Mouse (Mus musculus): Measurements from ENCODE around the gene Milr1.
"Not testable (repeated sequence)": the region's sequence is repeated elsewhere in the genome, so short reads cannot be mapped to it uniquely, and the experiment has no call there.

The Milr1 gene

DNA sequence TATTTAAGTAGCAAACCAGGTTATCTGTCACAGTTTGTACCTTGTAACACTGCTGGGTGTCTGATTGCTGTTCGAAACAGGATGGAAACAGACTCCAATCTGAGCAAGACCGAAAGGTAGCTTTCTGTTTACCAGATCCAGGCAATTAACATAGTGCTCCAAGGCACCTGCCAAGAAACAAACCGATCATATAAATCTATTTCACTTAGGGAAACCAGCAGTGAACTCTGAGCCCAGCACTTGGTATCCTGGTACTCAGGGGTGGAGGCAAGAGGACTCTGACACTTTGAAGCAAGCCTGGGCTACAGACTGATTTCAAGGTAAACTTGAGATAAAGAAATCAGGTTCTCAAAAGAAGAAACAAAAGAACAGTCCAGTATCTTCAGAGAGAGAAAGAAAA is 26.4 kb downstream of the Milr1 start:
- no peak for DNase-seq

DNA sequence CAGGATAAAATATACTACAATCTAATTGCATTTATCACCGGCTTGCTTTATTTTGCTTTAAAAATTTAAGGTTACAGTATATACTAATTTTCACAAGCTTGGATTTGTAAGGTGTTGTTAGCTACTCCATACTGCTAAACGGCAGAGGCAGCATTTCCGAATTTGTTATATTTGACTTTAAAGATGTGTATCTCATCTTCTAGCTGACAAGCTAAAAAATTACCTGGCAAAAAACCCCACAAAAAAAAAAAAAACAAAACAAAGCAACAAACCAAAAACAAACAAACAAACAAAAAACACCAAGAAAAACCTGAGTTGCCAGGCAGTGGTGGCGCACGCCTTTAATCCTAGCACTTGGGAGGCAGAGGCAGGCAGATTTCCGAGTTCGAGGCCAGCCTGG is 27.1 kb downstream of the Milr1 start:
- DNase-seq: no peak

DNA sequence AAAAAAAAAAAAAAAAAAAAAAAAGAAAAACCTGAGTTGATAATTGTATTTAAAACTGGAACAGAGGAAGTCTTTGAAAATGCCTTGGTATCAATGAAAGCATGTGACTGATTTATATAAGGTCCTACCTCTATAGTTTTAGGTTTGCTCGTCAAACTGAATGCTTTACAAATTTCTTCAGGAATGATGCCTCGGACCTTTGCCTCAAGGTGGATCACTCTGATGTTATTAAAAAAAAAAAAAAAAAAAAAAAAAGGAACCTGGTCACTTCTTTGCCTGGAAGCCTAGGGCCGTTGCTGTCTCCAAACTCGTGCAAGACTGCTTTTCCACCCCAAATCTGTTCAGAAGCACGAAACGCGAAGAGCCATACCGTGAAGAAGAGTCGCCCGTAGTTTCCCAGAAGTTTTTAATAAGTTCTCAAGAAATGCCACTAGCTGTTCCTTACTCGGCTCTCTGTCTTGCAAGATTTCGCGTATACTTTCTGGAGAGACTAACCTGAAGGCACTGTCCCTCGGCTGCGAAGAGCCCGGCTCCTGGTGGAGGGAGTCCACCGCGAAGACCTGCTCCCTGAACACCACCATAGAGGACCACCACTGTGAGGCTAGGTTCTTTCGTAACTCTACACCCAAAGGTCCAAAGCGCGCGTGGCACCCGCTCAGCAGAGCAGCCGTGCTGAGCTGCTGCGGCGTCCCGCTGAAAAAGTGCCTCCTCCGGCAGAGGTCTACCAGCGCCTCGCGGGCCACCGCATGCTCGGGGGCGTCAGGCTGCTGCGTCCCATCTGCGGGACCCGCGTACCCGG is 27.8 kb downstream of the Milr1 start:
- no peak for DNase-seq

DNA sequence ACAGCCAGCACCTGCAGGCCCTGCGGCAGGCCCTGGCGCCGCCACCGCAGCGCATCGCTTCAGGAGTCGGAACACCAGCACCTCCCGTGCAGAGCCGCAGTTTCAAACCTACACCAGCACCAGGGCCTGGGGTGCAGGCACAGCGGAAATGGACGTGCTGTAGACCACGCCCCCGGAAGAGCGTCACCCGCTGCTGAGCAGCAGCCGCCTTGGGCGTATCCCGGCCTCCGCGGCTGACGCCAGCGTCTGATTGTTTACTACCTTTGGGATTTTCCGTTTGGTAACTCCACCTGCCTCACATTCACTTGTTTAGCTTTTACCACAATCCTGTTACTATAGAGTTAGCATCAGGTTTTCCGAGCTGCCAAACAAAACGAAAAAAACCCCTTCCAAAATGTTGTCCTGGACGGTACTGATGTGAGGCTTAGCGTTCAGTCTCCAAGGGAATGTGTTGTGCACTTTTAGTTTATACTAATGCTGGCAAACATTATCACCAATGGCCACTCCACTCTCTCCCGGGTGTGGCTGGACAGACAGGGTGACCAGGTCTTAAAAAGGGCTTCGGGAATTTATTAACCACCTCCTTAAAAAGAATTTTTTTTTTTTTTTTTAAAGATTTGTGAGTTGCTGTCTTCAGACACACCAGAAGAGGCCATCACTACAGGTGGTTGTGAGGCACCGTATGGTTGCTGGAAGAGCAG is 28.5 kb downstream of the Milr1 start, which contains the start of gene Polg2:
TSS of gene Polg2 (minus strand) at position 150 of the 701 bp plus-strand sequence.
- DNase-seq: peak; percentile 93 to 95

DNA sequence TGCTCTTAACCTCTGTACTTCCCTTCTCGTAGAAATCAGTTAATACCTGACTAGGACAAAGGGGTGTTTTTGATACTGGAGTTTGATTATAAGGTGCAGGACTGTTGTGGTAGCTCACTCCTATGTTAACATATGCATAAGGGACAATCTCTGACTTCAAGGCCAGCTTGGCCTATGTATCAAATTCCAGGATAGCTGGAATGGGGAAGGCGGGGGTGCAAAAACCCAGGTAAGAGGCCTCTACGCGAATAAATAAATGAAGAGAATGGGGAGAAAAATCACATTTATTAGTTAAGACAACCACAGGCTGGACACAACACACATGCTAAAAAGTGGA is 29.0 kb downstream of the Milr1 start:
- DNase-seq: no peak

DNA sequence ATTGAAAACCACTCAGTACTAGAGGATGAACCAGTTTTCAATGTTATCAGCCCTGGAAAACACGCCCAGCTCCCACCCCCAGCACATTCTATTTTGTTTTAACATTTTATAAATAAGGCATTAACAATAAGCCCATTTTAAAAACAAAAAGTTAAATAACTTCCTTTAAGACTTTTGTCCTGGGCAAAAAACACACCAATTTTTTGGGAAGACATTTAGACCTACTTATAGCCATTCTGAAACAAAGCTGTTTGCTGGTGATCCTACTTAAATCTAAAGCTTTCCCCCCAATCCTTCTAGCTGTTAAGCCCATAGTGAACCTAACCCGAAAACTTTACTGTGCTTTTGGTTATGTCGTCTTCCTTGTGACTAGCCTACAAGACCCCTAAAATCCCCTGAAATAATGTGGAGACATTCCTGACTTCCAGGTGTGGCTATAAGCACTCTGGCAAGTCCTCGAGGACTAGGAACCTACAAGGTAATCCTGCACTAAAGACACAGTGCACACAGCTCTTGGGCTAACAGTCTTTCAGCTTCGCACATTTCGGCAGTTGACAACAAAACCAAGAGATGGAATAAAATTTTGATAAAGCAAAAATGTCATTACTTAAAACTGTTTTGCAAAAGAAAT is 29.7 kb downstream of the Milr1 start:
- no peak for DNase-seq

DNA sequence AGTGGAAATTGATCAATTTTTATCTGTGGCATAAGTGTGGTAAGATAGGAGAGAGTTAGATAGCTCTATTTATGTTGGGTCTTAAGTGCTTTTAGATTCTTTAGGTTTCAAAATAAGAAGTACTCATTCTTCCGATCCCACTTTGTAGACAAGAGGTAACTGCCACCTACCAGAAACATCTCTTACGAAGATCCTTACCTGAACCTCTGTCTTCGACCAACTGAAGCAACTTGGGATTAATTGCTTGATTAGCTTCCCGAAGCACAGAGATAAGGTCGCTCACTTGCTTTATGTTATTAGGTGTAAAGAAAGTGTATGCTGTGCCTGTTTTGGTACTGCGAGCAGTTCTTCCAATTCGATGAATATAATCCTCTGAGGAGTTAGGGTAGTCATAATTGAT is 31.2 kb downstream of the Milr1 start:
- DNase-seq: not testable (repeated sequence)

DNA sequence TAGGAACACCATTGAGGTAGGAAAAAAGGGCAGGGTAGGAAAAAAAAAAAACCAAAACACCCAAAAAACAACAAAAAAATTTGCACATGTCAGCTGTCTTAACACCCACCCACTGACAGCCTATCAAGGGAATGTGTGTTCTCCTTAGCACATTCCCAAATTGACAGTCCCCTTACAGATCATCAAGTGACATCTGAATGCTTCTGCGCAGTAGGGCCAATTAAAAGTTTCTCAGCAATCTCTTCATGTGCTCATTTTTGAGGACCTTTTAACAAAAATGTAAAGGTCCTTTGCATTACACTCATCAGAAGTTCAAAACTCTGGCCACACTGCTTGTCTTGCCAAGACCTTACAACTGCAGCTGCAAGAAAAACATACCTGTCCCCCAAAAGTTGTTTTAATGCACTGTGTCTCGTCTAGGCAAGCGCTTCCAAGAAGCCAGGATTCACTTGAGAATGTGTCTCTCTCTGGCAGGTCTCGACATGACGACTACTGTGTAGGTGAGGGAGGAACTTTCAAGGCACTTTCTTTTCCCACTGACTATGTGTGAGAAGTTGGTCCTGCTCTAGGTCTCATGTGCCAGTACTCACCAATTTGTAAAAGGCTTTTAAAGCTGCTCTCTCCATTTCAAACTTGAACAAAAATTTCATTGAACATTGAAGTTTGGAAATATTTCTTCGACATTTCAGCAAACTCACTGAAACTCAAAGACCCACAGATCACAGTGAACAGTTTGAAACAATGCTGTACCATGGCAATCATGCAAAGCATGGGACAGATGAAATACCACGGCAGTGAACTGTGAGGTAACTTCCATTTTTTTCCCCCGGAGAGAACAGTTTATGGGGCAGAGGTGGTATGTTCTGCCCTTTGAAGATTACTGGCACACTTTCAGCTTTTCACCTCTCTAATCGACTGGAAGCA is 32.1 kb downstream of the Milr1 start:
- DNase-seq: no peak

DNA sequence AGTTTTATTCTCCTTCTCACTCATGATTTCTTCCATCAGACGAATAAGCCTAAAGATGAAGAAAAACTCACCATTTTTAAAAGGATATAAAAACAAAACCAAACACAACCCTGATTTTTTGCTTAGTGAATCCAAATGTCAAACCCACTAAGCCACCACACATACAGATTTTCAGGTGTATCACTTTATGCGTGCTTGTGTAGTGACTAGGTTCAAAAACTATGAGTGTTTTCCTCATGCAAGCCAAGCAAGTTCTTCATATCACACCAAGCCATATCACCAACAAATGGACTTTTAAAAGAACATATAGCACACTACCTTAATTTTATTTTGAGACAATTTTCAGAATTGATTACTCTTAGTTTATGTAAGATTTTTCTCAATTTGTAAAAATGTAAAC is 33.5 kb downstream of the Milr1 start:
- no peak for DNase-seq

DNA sequence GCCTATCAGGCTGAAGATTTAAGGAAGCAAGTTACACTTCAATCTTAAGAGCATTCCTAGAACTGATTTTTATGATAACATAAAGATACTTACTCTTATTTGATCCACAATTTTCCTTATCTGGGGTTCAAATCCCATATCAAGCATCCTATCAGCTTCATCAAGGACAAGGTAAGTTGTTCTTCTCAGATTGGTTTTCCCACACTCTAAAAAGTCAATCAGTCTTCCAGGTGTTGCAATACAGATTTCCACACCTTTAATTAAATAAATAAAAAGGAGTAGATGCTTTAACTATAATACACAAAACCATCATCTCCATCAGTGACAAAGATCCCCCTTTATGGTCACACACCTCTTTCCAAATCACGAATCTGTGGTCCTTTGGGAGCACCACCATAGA is 34.0 kb downstream of the Milr1 start:
- DNase-seq: no peak

DNA sequence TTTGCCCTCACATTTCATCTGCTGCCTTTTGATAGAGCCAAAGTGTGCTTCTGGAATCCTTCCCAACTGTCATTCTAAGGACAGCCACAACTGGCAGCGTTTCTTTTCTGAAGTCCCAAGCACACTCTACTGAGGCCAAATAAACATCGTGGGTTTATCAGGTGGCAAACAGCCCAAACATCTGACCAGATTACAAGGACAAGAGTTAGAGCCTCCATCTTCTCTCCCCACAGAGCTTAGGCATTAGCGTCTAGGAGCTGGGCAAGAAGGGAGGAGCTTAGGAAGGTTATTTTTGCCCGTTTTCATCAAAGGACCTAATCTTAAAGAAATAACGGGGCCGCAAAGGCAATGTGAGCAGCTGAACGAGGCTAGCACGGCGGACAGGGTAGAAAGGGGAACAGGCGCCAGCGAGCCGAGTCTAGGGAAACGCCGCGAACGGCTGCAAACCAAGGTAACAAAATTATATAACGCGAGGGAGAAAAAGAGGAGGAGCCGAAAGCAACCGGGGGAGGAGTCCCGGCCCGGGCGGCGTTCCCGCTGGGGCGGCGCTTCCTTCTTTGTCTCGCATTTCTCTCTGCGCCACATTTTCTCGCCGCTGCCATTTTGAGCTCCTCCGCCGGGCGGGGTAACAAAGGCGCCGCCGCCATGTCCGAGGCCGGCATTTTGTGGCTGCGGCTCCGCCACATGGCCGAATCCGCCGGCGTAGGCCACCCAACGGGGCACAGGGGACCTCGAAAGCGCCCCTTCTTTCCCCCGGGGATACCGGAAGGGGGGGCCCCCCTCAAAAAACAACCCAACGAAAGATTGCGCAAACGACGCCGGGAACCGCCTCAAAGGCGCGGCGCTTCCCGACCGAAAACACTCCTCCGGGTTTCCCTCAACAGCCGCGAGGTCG is 36.4 kb downstream of the Milr1 start:
- DNase-seq: peak; percentile 93 to 94

DNA sequence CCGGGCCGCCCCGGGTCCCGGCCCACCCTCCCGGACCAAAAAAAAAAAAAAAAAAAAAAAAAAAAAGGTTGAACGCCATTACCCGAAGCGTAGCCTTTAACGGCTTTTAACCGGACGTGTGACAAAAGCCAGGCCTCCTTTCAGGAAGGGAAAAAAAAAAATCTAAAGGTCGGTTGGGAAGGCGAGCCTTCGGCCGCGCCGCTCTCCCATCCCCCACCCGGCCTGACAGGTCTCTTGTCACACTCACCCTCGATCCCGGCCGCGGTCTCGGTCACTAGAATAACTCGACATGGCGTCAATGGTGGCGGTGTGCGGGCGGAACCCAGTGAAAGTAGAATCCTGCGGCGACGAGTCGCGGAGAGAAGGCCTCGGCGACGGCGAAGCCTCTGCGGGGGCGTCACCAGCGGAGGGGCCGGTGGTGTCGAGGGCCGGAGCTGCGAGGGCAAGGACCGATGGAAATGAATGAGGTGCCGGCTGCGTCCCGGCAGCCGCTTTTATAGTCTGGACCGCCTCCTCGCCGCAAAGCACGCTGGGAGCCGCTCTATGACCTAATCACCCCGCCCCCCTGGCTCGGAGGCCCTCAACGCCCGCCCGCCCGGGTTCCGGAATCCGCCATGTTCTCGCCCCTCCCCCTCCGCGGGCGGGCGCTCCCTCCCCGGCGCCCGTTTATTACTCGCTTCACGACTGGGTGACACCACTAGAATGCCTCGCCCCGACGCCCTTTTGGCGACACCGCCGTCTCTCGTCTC is 37.2 kb downstream of the Milr1 start:
- peak; percentile 98 to 100 for DNase-seq

DNA sequence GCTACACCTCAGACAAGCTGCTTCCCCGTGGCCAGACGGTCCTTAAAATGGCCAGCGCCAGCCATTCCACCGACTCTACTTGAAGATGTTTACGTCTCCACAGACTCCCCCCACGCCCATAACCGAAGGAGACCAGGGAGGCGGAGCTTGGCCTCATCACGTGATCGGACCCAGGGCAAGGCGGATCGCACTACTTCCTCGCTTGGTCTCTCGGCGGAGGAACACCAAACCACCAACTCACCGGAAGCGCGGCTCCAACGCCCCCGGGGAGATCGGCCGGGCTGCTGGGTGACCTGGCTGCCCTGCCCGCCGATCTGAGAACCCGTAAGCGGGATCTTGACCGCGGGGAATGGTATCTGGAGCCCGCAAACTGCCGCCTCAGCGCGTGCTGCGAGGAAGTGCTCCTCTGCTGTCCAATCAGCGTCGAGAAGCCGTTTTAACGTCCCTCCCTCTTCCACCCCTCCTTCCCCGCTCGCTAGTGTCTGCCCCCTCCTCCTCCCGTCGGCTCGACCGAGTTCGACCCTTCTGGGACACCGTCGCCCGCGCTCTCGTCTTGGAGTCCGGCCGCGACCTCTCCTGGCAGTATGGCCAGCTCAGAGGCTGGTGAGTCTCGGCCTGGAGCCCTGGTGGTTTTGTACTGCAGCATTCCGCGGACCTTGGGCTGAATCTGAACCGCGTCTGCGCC is 37.9 kb downstream of the Milr1 start, which contains the start of the genes Ddx5 and Cep95:
TSS of gene Ddx5 (minus strand) at position 411 of the 685 bp plus-strand sequence.
TSS of gene Cep95 (plus strand) at position 478 of the 685 bp plus-strand sequence.
- peak; percentile 98 for DNase-seq

DNA sequence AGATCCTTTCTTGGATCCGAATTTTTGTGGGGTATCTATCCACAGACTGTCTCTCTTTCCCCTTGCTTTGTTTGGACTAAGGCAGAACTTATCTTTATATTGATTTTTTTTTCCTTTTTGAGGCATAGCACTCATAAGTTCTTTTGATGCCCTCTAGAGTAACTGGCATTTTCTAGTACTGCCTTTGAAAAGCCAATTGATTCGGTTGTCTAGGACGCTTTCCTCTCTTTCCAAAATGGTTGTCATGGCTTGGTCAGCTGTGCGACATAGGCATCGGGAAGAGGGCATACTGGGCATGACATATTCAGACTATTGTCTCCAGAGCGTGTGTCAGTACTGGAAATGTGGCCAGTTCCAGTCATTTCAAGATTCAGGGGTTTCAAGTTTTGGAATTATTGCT is 38.6 kb downstream of the Milr1 start:
- no peak for DNase-seq

DNA sequence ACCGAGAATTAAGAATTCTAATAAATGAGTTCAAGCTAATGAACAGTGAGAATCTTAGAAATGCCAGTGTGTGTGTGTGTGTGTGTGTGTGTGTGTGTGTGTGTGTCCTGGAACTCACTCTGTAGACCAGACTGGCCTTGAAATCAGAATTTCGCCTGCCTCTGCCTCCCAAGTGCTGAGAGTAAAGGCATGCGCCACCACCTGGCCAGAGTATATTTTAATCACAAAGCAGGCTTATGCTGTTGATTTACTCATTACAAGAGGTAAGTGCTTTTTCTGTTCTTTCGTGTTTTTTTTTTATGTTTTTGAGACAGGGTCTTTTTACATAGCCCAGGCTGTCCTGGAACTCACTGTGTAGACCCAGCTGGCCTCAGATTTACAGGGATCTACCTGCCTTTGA is 42.8 kb downstream of the Milr1 start:
- no peak for DNase-seq

DNA sequence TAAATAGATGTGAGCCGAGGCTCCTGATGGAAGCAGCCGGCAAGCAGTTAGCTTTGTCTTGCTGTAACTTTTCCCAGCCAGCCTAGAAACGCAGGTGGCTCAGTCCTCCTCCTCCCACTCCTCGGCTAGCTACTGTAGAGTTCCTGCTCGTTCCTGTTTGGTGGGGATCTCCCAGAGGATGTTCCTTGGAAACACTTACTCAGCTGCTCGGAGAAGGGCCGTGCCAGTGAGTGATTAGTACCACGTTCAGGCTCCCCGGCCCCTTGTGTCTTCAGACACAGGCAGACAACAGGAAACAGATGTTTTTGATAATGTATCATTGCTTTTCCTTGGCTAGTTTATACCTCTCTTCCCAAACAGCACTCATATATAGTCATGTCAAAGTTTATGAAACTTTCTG is 44.7 kb downstream of the Milr1 start:
- peak in 1 of 2 experiments; percentile 39 for DNase-seq

DNA sequence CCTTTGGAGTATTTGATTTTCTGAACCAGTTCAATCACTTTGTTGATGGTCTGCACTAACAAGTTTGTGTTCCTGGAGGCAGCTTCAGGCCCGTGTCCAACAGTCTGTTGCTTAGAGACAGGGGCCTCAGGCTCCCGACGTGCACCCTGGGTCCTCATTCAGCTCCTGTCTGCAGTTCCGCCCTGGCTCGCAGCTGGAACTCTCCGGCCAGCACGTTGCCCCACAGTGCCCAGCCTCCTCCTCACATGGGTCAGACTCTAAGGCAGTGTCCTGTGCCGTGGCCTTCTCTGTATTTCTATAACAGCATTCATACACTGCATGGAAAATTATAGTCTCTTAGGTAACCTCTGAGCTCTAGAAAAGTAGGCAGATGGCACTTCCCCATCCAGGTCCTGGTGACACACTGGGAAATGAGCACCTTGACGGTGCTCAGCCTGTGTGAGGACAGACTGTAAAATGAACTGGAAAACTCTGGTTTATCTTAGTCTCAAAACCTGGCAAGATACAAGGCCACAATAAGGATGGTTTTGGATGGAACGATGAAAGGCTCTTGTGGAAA is 51.1 kb downstream of the Milr1 start:
- no peak for DNase-seq

DNA sequence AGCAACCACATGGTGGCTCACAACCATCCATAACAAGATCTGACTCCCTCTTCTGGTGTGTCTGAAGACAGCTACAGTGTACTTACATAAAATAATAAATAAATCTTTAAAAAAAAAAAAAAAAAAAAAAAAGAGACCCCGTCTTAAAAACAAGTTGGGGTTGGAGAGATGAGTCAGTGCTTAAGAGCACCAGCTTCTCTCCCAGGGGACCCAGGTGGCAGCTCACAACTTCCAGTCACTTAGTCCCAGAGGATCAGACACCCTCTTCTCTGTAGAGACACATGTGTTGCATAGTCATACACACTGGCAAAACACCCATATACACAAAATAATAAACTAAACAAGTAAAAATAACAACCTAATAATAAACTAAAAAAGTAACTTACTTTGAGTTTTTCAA is 56.4 kb downstream of the Milr1 start:
- not testable (repeated sequence) for DNase-seq

DNA sequence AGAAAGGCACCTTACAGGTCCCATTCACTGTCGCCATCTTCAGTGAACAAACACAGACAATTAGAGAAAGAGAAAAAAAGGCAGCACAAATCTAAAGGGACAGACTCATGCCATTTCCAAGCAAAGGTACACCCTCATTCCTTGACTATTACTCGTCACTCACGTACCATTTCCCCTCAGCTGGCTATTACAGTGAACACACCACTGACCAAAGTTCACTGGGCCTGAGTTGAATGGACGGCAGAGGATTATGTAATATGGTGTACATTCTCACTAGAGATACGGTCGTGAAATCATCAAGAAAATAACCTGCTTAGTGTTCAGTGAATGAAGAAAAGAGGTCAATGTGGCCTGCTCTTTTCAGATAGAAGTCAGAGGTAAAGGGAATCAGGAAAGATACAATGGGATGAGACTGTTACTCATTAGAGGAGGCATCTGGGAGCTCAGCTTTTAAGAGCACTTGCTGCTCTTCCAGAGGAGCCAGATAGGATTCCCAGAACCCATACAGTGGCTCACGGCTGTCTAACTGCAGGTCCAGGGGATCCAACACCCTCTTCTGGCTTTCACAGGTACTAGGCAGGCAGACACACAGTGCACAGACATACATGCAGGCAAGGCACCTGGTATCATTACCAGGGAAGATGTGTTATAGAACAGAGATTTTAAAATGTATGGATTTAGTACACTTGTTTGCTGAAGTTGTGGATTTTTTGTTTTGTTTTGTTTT is 61.5 kb downstream of the Milr1 start:
- no peak for DNase-seq

All from lung, postnatal 4 days (tissue).